Mouse (Mus musculus) MEL (cell line): ENCODE data around the gene Itpk1.

ENCODE experiments used
- MAX ChIP-seq: IDR thresholded peaks from 2 replicates; pipeline ENCODE4 v1.6.1; 2011; ENCODE audit warnings: low read length, improper control_type of control experiment
- MEF2A ChIP-seq: IDR thresholded peaks from 2 replicates; pipeline ENCODE4 v1.6.1; 2014; ENCODE audit warnings: low read depth, mild to moderate bottlenecking, inconsistent platforms, low read length, improper control_type of control experiment; ENCODE audit not compliant: poor library complexity, insufficient replicate concordance, severe bottlenecking; ENCODE audit errors: extremely low read depth
- POLR2A ChIP-seq, 2 experiments: IDR thresholded peaks; 2 replicates each; pipeline ENCODE4 v1.6.1; 2011 to 2012; ENCODE audit warnings: low read length in 2 of 2, mild to moderate bottlenecking in 2 of 2, control low read depth in 1 of 2, improper control_type of control experiment in 1 of 2, low read depth in 1 of 2, moderate library complexity in 1 of 2; ENCODE audit not compliant: control insufficient read depth in 1 of 2, insufficient read depth in 1 of 2, poor library complexity in 1 of 2
- SIN3A ChIP-seq: IDR thresholded peaks from 2 replicates; pipeline ENCODE4 v1.6.1; 2012; ENCODE audit warnings: low read length, improper control_type of control experiment, inconsistent platforms
- TAL1 ChIP-seq: IDR thresholded peaks from 2 replicates; pipeline ENCODE4 v1.6.1; 2012; ENCODE audit warnings: mild to moderate bottlenecking, inconsistent platforms, low read length, moderate library complexity, mixed read lengths
- TBP ChIP-seq: IDR thresholded peaks from 2 replicates; pipeline ENCODE4 v1.8.0; 2011; ENCODE audit warnings: low read depth, low read length, improper control_type of control experiment

GRCm38 (mm10) chr12:102719552-102720315 lies 15.0 kb upstream of the Itpk1 start:
- TF ChIP-seq POLR2A (IDR thresholded peaks at IDR 0.05; ENCODE audit: control insufficient read depth in 1 of 2, insufficient read depth in 1 of 2, low read depth in 1 of 2, low read length in 2 of 2, poor library complexity in 1 of 2) (no peak), SIN3A (peak; percentile 30; the same call in 1 of the 2 replicates), TBP (no peak), TAL1 (no peak), MEF2A (no peak), MAX (no peak)
